Mouse (Mus musculus) heart, embryonic 12.5 days (tissue): ENCODE results near the gene Gm17304. TPM values are rescaled to one million over a fixed set of nuclear protein-coding genes. Genes with fewer than 3 reads are reported as not detected.

Experiments
- ATAC-seq: fragments of 200-750 bp; cut with Nextera tagmentation; 2 replicates; pipeline ENCODE4 v1.8.0; 2017; ENCODE audit warnings: moderate TSS enrichment, moderate library complexity; ENCODE audit not compliant: insufficient number of reproducible peaks, low FRiP score
- H3K27ac ChIP-seq: fragments of 300-500 bp; sonication (generic); 2 replicates; pipeline ENCODE4 v1.5.1; 2016; ENCODE audit warnings: mild to moderate bottlenecking, moderate library complexity; ENCODE audit not compliant: poor library complexity, severe bottlenecking
- H3K27me3 ChIP-seq: fragments of 300-500 bp; sonication (generic); replicated peaks from 2 replicates; pipeline ENCODE4 v1.6.1; 2016; ENCODE audit warnings: mild to moderate bottlenecking, moderate library complexity
- H3K36me3 ChIP-seq: fragments of 300-500 bp; sonication (generic); 2 replicates; pipeline ENCODE4 v1.6.1; 2016; ENCODE audit warnings: mild to moderate bottlenecking, moderate library complexity
- H3K4me1 ChIP-seq: fragments of 300-500 bp; sonication (generic); replicated peaks from 2 replicates; pipeline ENCODE4 v1.6.1; 2016; ENCODE audit warnings: mild to moderate bottlenecking
- H3K4me2 ChIP-seq: fragments of 300-500 bp; sonication (generic); 2 replicates; pipeline ENCODE4 v1.6.1; 2016; ENCODE audit warnings: mild to moderate bottlenecking, moderate library complexity
- H3K4me3 ChIP-seq: fragments of 300-500 bp; sonication (generic); 2 replicates; pipeline ENCODE4 v1.5.1; 2016; ENCODE audit warnings: mild to moderate bottlenecking
- H3K9ac ChIP-seq: fragments of 300-500 bp; sonication (generic); 2 replicates; pipeline ENCODE4 v1.6.1; 2016; ENCODE audit warnings: mild to moderate bottlenecking, moderate library complexity
- H3K9me3 ChIP-seq: fragments of 300-500 bp; sonication (generic); replicated peaks from 2 replicates; pipeline ENCODE4 v1.6.1; 2016; ENCODE audit warnings: mild to moderate bottlenecking, moderate library complexity
- WGBS: fragments of 180-500 bp; shearing (Covaris S2); methylation state at CpG from one replicate; pipeline ENCODE4 v1.1.7; 2016; 5-methylcytosine and 5-hydroxymethylcytosine counted together
- polyA plus RNA-seq: library from polyadenylated mRNA; unstranded; fragments of >200 nt; fragmentation: Nextera tagmentation; extraction: Ambion mirVana; gene quantifications from 2 replicates; pipeline ENCODE4 v1.2.1, GENCODE M21; 2016

Gene Gm17304
- polyA plus RNA-seq, 1 experiment from 2014 or later: not detected

DNA sequence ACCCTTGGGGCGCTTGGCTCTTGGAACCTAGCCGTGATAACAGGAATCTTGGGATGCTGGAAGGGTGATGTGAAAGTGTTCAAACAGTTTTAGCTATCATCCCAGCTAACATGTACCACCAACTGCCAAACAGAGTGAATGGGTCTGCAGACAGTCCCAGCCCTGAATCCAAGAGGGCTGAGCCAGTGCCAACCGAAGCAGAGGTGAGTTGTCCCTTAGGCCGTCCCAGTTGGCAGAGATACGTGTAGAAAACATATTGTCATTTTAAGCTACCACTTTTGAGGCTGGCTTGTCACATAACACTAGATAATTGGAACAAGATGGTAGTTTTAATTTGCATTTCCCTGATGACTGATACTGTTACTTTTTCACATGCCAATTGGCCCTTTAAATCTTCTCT lies 18.2 kb upstream of the Gm17304 start:
- Histone ChIP-seq H3K36me3 (peaks cover 23% of the 10 kb centered on the region; the same call in 1 of the 2 replicates), H3K9me3 (no peaks in the 10 kb centered on the region), H3K27ac (no peak overlapping the region), H3K4me2 (no peak overlapping the region), H3K9ac (no peak overlapping the region), H3K27me3 (no peaks in the 10 kb centered on the region), H3K4me1 (no peaks in the 10 kb centered on the region), H3K4me3 (no peak overlapping the region)
- 87% methylated on average over 5 of the region's 5 CpGs for WGBS
- ATAC-seq: no peak

GRCm38 (mm10) chr5:106594388-106594787 lies 14.5 kb upstream of the Gm17304 start:
- H3K9ac ChIP-seq: no peak overlapping the region
- no peaks in the 10 kb centered on the region for H3K4me1 ChIP-seq
- H3K27me3 ChIP-seq: no peaks in the 10 kb centered on the region
- H3K27ac ChIP-seq: no peak overlapping the region
- no peak overlapping the region for H3K4me3 ChIP-seq
- peaks cover 24% of the 10 kb centered on the region; the same call in 1 of the 2 replicates for H3K36me3 ChIP-seq
- ATAC-seq: no peak
- no peaks in the 10 kb centered on the region for H3K9me3 ChIP-seq
- no peak overlapping the region for H3K4me2 ChIP-seq

DNA sequence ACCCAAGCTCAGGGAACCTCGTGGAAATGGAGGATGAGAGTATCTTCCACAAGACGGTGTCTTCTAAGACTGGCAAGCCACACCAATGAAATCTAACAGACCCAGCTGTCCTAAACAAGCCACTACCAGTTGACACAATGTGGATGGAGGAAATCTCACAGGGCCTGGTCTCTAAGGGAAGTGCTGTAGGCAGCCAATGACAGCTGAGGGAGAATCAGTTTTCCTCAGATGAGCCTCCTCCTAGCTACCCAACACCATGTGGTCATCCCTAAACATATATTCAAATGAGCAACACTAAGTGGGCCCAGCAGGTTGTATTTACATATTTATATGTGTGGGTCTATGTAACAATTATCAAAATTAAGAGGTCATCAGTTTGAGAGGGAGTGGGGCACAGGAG lies 11.4 kb upstream of the Gm17304 start:
- Histone ChIP-seq H3K9me3 (no peaks in the 10 kb centered on the region), H3K4me2 (no peak overlapping the region), H3K36me3 (peaks cover 15% of the 10 kb centered on the region; the same call in 1 of the 2 replicates), H3K27ac (no peak overlapping the region), H3K4me3 (no peak overlapping the region), H3K27me3 (no peaks in the 10 kb centered on the region), H3K4me1 (no peaks in the 10 kb centered on the region), H3K9ac (no peak overlapping the region)
- 82% methylated on average over 2 of the region's 2 CpGs for WGBS
- no peak for ATAC-seq

GRCm38 (mm10) chr5:106599482-106599881 lies 9.4 kb upstream of the Gm17304 start:
- H3K27ac ChIP-seq: no peak overlapping the region
- no peaks in the 10 kb centered on the region for H3K27me3 ChIP-seq
- no peak overlapping the region for H3K4me3 ChIP-seq
- WGBS: 85% methylated on average over 8 of the region's 8 CpGs
- no peak overlapping the region for H3K9ac ChIP-seq
- ATAC-seq: no peak
- no peak overlapping the region for H3K4me2 ChIP-seq
- peaks cover 13% of the 10 kb centered on the region; the same call in 1 of the 2 replicates for H3K36me3 ChIP-seq
- H3K9me3 ChIP-seq: no peaks in the 10 kb centered on the region
- H3K4me1 ChIP-seq: no peaks in the 10 kb centered on the region

DNA sequence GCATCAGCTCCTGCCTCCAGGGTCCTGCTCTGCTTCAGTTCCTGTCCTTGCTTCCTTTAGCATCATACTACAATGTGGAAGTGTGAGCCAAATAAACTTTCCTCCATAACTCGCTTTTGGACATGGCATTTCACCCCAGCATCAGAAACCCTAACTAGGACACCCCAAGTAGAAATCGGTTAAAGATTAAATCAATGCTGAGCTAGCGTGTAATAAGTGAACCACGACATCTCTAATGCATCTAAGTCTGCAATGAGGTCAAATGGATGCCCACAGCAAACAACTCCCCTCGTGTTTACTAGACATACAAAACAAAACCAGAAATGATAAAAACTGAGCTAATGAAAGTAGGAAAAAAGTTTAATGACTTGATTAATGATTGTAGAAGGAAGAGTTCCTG lies 4.5 kb upstream of the Gm17304 start:
- whole genome bisulfite sequencing: 92% methylated on average over 5 of the region's 5 CpGs
- Histone ChIP-seq H3K4me1 (peaks cover 7% of the 10 kb centered on the region), H3K9me3 (no peaks in the 10 kb centered on the region), H3K36me3 (peaks cover 21% of the 10 kb centered on the region), H3K27me3 (no peaks in the 10 kb centered on the region), H3K9ac (no peak overlapping the region), H3K27ac (no peak overlapping the region), H3K4me2 (no peak overlapping the region), H3K4me3 (no peak overlapping the region)
- no peak for ATAC-seq

DNA sequence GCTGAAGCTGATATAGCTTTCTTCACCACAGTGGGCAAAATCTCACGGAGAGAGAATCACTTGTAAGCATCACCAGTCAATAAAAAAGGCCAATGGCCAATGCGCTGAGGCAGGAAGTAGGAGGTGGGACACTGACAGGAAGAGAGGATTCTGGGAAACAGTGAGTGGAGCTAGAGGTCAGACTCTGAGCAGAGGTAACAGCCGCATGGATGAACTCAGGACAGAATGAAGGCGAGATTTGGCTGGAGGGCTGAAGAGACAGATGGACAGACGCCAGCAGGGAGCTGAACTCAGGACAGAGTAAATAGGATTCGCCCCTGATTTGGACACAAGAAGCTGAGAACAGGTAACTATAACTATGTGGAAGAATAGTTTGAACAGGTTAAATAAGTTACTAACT lies 3.8 kb upstream of the Gm17304 start:
- Histone ChIP-seq H3K9me3 (no peaks in the 10 kb centered on the region), H3K4me1 (peaks cover 7% of the 10 kb centered on the region)
- 89% methylated on average over 6 of the region's 6 CpGs for WGBS

DNA sequence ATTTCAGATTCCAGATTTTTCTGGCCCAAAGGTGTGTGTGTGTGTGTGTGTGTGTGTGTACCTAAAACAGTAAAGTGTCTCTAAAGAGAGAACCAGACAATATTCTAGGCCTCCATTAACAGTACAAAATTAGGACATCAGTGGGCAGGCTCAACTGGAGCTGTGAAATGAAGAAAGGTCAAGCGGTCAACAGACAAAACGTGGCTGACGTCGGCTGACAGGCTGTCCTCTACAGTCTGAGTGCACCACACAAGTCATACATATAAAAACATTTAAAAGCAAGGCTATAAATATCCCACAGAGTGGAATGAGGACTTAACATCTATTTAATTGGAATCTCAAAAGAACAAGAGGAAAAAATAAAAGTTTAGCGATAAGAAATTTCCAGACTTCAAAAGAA lies 1.8 kb upstream of the Gm17304 start:
- no peak for ATAC-seq
- H3K4me2 ChIP-seq: no peak overlapping the region
- H3K27me3 ChIP-seq: no peaks in the 10 kb centered on the region
- WGBS: 54% methylated on average over 5 of the region's 5 CpGs
- H3K27ac ChIP-seq: no peak overlapping the region
- no peak overlapping the region; the same call in 1 of the 2 replicates for H3K9ac ChIP-seq
- no peaks in the 10 kb centered on the region for H3K9me3 ChIP-seq
- peaks cover 7% of the 10 kb centered on the region for H3K4me1 ChIP-seq
- no peak overlapping the region for H3K4me3 ChIP-seq
- peaks cover 34% of the 10 kb centered on the region for H3K36me3 ChIP-seq

More for the DNA sequence above, 3.8 kb upstream of the Gm17304 start:
- Histone ChIP-seq H3K27me3 (no peaks in the 10 kb centered on the region), H3K36me3 (peaks cover 21% of the 10 kb centered on the region), H3K4me2 (no peak overlapping the region), H3K4me3 (no peak overlapping the region), H3K9ac (no peak overlapping the region), H3K27ac (no peak overlapping the region)
- ATAC-seq: no peak

DNA sequence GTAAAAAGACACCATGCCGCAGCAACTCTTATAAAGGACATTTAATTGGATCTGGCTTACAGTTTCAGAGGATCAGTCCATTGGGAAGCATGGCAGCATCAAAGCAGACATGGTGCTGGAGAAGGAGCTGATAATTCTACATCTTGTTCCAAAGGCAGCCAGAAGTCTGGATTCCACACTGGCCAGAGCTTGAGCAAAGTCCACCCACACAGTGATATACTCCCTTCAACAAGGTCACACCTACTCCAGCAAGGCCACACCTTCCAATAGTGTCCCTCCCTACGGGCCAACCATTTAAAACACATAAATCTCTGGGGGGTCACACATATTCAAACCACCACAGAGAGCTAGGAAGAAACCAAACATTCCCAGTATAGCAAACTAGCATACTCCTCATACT lies 3.3 kb downstream of the Gm17304 start:
- Histone ChIP-seq H3K9ac (no peak overlapping the region), H3K4me2 (no peak overlapping the region), H3K4me1 (peaks cover 7% of the 10 kb centered on the region), H3K4me3 (no peak overlapping the region), H3K27me3 (no peaks in the 10 kb centered on the region), H3K9me3 (no peaks in the 10 kb centered on the region), H3K27ac (no peak overlapping the region), H3K36me3 (peaks cover 49% of the 10 kb centered on the region)
- ATAC-seq: no peak
- WGBS: 96% methylated on average over 2 of the region's 2 CpGs

GRCm38 (mm10) chr5:106614570-106614969 lies 5.7 kb downstream of the Gm17304 start:
- H3K4me1 ChIP-seq: 0 out of 2 replicates have a peak, but pooled peaks cover 6% of the 10 kb centered on the region
- no peaks in the 10 kb centered on the region for H3K9me3 ChIP-seq
- peaks cover 41% of the 10 kb centered on the region for H3K36me3 ChIP-seq
- no peak overlapping the region for H3K27ac ChIP-seq
- no peak overlapping the region for H3K4me2 ChIP-seq
- 77% methylated on average over 7 of the region's 7 CpGs for WGBS
- no peak overlapping the region for H3K4me3 ChIP-seq
- ATAC-seq: no peak
- H3K9ac ChIP-seq: no peak overlapping the region
- H3K27me3 ChIP-seq: no peaks in the 10 kb centered on the region

GRCm38 (mm10) chr5:106615006-106615405 lies 6.1 kb downstream of the Gm17304 start:
- no peaks in the 10 kb centered on the region for H3K27me3 ChIP-seq
- H3K27ac ChIP-seq: no peak overlapping the region
- WGBS: 86% methylated on average over 2 of the region's 2 CpGs
- ATAC-seq: no peak
- H3K36me3 ChIP-seq: peaks cover 42% of the 10 kb centered on the region
- no peaks in the 10 kb centered on the region for H3K9me3 ChIP-seq
- H3K4me1 ChIP-seq: 0 out of 2 replicates have a peak, but pooled peaks cover 6% of the 10 kb centered on the region
- no peak overlapping the region for H3K9ac ChIP-seq
- H3K4me3 ChIP-seq: no peak overlapping the region
- H3K4me2 ChIP-seq: no peak overlapping the region

DNA sequence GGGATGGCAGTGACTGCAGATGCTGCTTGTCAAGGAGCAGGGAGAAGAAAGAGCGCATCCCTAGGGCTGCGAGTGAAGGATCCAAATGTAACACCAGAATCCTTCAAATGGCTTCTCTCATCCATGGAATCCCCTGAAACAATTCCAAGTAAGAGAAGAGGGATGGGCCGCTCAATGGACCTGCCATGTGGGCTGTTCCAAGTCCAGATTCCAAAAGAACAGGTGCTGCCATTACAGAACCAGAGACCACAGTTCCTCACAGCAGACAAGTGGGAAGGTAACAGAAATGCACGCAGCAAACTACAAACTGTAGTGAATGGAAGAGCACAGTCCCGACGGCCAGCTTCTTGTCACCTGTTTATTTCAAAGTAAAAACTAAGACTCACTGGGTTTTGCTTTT lies 11.5 kb downstream of the Gm17304 start:
- H3K36me3 ChIP-seq: peaks cover 44% of the 10 kb centered on the region
- no peak overlapping the region for H3K4me3 ChIP-seq
- 93% methylated on average over 6 of the region's 6 CpGs for WGBS
- no peak overlapping the region for H3K27ac ChIP-seq
- no peak overlapping the region for H3K4me2 ChIP-seq
- H3K4me1 ChIP-seq: peaks cover 17% of the 10 kb centered on the region
- H3K27me3 ChIP-seq: no peaks in the 10 kb centered on the region
- ATAC-seq: no peak
- H3K9me3 ChIP-seq: no peaks in the 10 kb centered on the region
- no peak overlapping the region for H3K9ac ChIP-seq

DNA sequence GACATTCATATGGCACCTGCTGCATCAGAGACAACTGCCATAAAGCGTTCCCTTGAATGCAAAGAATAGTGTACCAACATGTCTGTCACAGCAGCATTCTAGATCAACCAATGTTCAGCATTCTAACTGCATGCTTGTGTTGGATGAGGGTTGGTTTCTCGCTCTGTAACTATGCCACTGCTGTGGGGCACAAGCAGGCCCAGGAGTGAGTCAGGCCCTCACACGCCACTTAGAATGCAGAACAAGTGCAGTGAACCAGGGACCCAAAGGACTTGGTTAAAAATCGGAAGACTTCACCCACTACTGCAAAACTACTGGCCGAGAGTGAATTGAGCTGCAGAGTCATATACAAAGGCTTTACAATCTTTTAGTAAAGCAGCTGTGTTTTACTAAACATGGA lies 13.3 kb downstream of the Gm17304 start:
- Histone ChIP-seq H3K4me2 (no peak overlapping the region), H3K36me3 (peaks cover 47% of the 10 kb centered on the region), H3K9ac (no peak overlapping the region), H3K4me1 (peaks cover 16% of the 10 kb centered on the region), H3K27ac (no peak overlapping the region), H3K4me3 (no peak overlapping the region), H3K27me3 (no peaks in the 10 kb centered on the region), H3K9me3 (no peaks in the 10 kb centered on the region)
- WGBS: 93% methylated on average over 5 of the region's 5 CpGs
- ATAC-seq: no peak
